Mouse (Mus musculus) testis, adult 2 months (tissue): ENCODE measurements around the gene Susd1. TPM values are rescaled to one million over a fixed set of nuclear protein-coding genes. Genes with fewer than 3 reads are reported as not detected.

Source experiments
- H3K27ac ChIP-seq: fragments of 200-500 bp; 2 replicates; pipeline ENCODE4 v1.5.1; 2012; ENCODE audit warnings: low read depth, low read length; ENCODE audit not compliant: control insufficient read depth, insufficient read depth
- H3K27me3 ChIP-seq: fragments of 200-500 bp; 2 replicates; pipeline ENCODE4 v1.6.1; 2012; ENCODE audit warnings: mild to moderate bottlenecking, low read length, moderate library complexity; ENCODE audit not compliant: control insufficient read depth, insufficient read depth
- H3K36me3 ChIP-seq: fragments of 200-500 bp; 2 replicates; pipeline ENCODE4 v1.6.1; 2012; ENCODE audit warnings: mild to moderate bottlenecking, low read length; ENCODE audit not compliant: control insufficient read depth, insufficient read depth
- H3K4me1 ChIP-seq: fragments of 200-500 bp; 2 replicates; pipeline ENCODE4 v1.6.1; 2012; ENCODE audit warnings: low read length; ENCODE audit not compliant: control insufficient read depth, insufficient read depth
- H3K4me3 ChIP-seq: fragments of 200-500 bp; 2 replicates; pipeline ENCODE4 v1.5.1; 2012; ENCODE audit warnings: low read depth, mild to moderate bottlenecking, low read length, moderate library complexity, mixed read lengths; ENCODE audit not compliant: control insufficient read depth
- CTCF ChIP-seq: fragments of 200-500 bp; IDR thresholded peaks from 2 replicates; pipeline ENCODE4 v1.5.1; 2012; ENCODE audit warnings: low read depth, mild to moderate bottlenecking, inconsistent platforms, low read length, moderate library complexity; ENCODE audit not compliant: control insufficient read depth, insufficient read depth, insufficient replicate concordance
- POLR2A ChIP-seq: fragments of 200-500 bp; IDR thresholded peaks from 2 replicates; pipeline ENCODE4 v1.6.1; 2012; ENCODE audit warnings: low read depth, mild to moderate bottlenecking, inconsistent platforms, low read length, moderate library complexity; ENCODE audit not compliant: control insufficient read depth
- polyA plus RNA-seq: library from polyadenylated mRNA; depleted of rRNA; stranded (reverse); fragments of >200 nt; gene quantifications from 2 replicates; pipeline ENCODE4 v1.2.3, GENCODE M21; 2012

Gene Susd1
- polyA plus RNA-seq, 1 experiment = 4.8 TPM

DNA sequence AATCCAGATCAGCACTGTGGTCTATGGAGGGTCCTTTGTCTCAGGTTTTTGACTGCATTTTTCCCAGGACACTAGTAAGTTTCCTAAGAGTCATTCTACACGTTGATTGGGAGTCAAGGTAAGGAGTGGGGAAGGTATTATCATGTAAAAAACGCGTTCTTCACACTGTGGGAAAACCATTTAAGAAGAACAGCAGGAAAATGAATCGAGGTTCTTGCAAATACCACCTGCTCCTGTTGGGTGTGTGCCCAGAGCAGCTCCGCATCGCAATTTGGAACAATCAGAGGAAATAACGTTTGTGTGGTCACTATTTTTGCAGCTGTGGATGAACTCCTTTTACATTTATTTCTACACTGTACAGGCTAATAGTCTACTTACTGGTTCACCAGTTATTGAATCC, 125.5 kb downstream of the Susd1 start:
- TF ChIP-seq CTCF = no peak
- no peak for TF ChIP-seq POLR2A
- no peaks in the 10 kb centered on the region for H3K4me1 ChIP-seq
- no peaks in the 10 kb centered on the region for H3K36me3 ChIP-seq
- H3K27ac ChIP-seq = no peak overlapping the region
- no peaks in the 10 kb centered on the region for H3K27me3 ChIP-seq
- H3K4me3 ChIP-seq = no peak overlapping the region

DNA sequence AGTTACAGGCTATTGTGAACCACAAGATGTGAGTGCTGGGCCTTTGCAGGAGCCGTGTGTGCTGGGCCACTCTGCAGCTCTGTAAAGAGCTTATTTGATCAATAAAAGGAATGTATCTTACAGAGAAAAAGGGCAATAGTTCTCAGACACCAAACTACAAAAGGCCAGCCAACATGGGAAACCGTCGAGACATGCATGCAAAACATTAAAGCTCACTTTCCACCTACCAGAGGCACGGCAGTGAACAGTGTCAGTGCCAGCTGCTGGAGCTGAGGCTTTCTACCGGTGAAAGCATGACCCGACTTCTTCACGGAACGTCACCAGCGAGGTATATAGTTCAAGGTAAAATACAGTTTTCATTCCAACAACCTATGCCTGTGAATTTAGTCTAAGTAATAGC, 127.8 kb downstream of the Susd1 start:
- no peak for TF ChIP-seq POLR2A
- TF ChIP-seq CTCF = no peak
- Histone ChIP-seq H3K27ac (no peak overlapping the region), H3K4me1 (no peaks in the 10 kb centered on the region), H3K4me3 (no peak overlapping the region), H3K36me3 (no peaks in the 10 kb centered on the region), H3K27me3 (no peaks in the 10 kb centered on the region)

DNA sequence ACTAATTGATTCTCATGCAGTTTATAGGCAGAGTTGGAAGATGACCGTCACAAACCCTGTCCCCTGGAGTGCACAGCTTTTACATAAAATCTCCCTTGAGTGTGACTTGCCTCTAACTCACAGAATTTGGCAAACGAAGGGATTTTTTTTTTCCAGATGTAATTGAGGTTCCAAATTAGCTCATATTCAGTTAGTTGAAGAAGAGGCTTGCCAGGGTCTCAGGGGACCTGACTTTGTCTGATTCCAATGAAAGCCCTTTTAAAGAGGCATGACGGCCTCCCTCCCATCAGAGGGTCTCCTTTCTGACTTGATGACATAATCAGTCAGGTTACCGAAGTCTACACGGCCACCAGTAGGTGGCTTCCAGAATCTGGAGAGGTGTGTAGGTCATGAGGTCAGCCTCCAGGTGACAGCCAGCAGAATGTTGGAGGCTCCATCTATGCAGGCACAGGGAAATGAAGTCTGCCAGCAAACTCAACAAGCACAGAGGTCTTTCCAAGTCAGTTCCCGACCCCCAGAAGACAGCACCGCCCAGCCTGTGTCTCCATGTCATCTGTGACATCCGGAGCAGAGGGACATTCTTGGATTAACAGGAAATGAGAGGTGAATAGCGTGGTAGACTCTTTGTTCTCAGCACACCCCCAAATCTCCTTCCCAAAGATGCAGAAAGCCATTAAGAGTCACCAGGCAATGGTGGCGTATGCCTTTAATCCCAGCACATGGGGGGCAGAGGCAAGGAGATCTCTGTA, 130.4 kb downstream of the Susd1 start:
- Histone ChIP-seq H3K4me1 (no peaks in the 10 kb centered on the region), H3K4me3 (no peak overlapping the region), H3K36me3 (no peaks in the 10 kb centered on the region), H3K27ac (no peak overlapping the region), H3K27me3 (no peaks in the 10 kb centered on the region)
- TF ChIP-seq POLR2A (no peak), CTCF (no peak)

DNA sequence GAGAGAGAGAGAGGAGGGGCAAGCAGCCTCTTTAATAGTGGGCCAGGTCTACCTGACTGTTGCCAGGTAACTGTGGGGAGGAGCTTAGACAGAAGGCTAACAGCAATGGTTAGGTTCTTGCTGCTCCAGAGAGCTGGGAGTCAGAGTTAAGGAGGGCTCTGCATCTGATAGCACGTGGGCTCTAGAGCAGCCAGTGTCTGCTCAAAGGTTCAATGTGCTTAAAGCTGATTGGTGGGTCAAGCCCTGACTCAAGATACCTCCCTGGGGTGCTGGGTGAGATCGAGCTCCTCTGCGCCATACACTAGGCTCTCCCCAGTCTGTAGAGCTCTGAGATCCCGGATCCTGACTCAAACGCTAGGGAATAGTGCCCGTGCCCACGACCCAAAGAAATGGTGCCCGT, 136.0 kb downstream of the Susd1 start:
- Histone ChIP-seq H3K27me3 (no peaks in the 10 kb centered on the region), H3K36me3 (no peaks in the 10 kb centered on the region), H3K4me1 (no peaks in the 10 kb centered on the region), H3K4me3 (no peak overlapping the region), H3K27ac (no peak overlapping the region)
- TF ChIP-seq CTCF = no peak
- no peak for TF ChIP-seq POLR2A

DNA sequence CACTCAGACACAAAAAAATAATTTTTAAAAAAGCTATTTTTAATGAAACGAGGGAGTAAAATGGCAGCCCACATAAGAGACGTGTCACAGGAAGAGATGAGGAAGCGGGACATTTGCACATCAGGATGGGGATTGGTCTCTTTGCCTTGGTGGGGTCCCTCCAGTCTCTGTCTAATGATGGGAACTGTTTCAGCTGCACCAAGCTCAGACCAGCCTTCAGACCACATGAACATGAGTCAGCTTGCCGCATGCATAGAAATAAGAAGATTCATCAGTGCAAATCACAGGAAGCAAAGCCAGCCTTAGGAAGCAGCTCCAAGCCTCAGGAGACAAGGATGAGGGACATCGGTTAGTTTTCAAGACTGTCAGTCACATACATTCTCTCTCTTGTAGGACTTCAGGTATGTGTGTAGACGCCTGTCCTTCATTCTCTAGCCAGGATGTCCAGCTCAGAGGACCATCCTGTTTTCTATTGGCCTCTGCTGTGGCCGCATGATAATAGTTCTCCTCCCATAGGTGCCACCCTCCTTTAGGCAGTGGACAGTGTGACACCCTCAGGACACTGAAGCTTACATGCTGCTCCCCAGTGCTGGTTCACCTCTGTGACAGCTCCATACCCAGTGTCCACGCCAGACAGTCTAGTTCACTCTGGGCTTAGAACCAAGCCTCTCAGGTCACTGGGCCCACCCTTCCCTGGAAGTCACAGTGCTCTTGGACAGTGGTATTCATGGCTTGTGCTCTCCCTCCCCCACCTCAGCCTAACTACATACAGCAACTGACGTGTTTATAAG, 137.2 kb downstream of the Susd1 start:
- H3K27ac ChIP-seq = no peak overlapping the region
- H3K36me3 ChIP-seq = no peaks in the 10 kb centered on the region

DNA sequence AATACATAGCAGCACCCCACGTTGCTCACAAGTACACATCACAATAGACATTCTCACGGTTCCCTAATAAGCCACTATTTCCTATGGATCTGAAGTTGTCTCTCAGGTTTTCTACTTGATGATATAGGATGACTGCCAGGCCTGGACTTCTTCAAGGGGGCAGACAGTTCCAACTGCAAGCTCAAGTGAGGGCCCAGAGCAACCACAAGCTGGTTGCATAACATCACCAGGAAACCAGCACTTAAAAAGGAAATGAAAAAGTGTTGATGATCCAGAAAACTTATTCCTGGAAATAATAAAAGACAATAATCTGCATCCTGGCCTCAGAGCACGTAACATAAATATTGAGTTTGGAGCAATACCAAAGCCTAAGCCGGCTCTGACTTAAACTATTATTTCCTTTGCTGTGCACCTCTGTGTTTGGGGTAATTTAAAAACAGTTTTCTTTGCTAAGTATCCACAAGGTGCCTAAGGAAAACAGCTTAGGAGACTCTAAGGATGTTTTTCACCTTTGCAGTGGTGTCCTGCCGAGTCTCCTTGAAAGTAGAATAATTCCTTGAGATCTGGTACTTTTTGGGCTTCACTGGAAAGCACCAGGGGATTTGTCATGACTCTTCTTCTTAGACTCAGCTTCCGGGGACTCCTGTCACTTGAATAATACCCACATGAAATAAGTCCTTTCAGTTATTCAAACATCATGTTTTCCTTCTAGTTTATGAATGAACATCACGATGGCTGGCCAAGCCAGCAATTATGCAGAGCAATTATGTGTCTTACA, 139.5 kb downstream of the Susd1 start:
- Histone ChIP-seq H3K4me3 (no peak overlapping the region), H3K27ac (no peak overlapping the region), H3K36me3 (no peaks in the 10 kb centered on the region), H3K27me3 (no peaks in the 10 kb centered on the region), H3K4me1 (no peaks in the 10 kb centered on the region)
- TF ChIP-seq POLR2A = no peak
- no peak for TF ChIP-seq CTCF

More for the DNA sequence above, 137.2 kb downstream of the Susd1 start:
- Histone ChIP-seq H3K27me3 (no peaks in the 10 kb centered on the region), H3K4me3 (no peak overlapping the region), H3K4me1 (no peaks in the 10 kb centered on the region)
- TF ChIP-seq CTCF (no peak), POLR2A (no peak)

DNA sequence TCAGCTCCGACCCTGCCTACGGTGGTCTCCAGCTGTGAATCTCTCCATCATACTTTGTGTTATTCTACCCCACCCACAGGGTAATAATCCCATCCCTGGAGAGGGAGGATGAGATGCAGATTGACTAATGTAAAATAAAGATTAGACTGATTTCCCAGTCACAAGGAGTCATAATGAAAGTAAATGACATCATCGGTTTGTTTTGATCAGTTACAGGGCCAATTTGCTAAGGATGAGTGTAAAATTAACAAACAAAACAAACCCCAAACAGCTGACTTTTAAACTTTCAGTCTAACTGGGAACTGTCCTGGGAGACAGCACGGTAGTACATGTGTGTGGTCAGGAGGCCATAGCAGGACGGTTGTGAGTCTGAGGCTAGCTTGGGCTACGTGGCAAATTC, 143.3 kb downstream of the Susd1 start:
- Histone ChIP-seq H3K36me3 (no peaks in the 10 kb centered on the region), H3K4me3 (no peak overlapping the region), H3K27me3 (no peaks in the 10 kb centered on the region), H3K4me1 (no peaks in the 10 kb centered on the region; the same call in 1 of the 2 replicates), H3K27ac (no peak overlapping the region)
- TF ChIP-seq POLR2A (no peak), CTCF (no peak)
